10 mouse cellular contexts compared by ENCODE assay signal in genomic region chr10:127016488-127016887, GRCm38 (mm10). TPM values are rescaled to one million over a fixed set of nuclear protein-coding genes. Genes with fewer than 3 reads are reported as not detected.
DNase-seq lines count a peak whose midpoint lies in the region; ATAC-seq and TF ChIP-seq lines count a peak whose summit lies in the region.
"Had no signal": no experiment of that assay in that cellular context is flagged by ENCODE, and none has a peak within 500 bp of the region (broad histone marks: within the 10 kb centered on the region; RNA-seq: fewer than 3 reads in every experiment).

No protein-coding gene starts in this region.

- no peaks in the 10 kb centered on the region for H3K27me3 ChIP-seq in heart, postnatal 0 days (ENCODE audit: control insufficient read depth, insufficient read depth, low read length)
- H3K27me3 ChIP-seq in heart, embryonic 12.5 days (replicated peaks): no peaks in the 10 kb centered on the region
- no peaks in the 10 kb centered on the region for H3K27me3 ChIP-seq in CH12.LX (replicated peaks)
- H3K27me3 ChIP-seq in embryonic facial prominence, embryonic 11.5 days (ENCODE audit: control insufficient read depth, insufficient read depth, low read length): no peaks in the 10 kb centered on the region

- no peak for TF ChIP-seq EP300 in heart, postnatal 0 days (IDR thresholded peaks at IDR 0.05; ENCODE audit: low read depth)
- no peak for TF ChIP-seq EP300 in CH12.LX (IDR thresholded peaks at IDR 0.05; ENCODE audit: low read length)

- H3K36me3 ChIP-seq in heart, postnatal 0 days (replicated peaks; ENCODE audit: control insufficient read depth, insufficient read depth, low read length): peaks cover 4% of the 10 kb centered on the region; the same call in 1 of the 2 replicates
- peaks cover 20% of the 10 kb centered on the region; the same call in 1 of the 2 replicates for H3K36me3 ChIP-seq in heart, embryonic 12.5 days
- peaks cover 0 to 55% of the 10 kb centered on the region in 2 experiments for H3K36me3 ChIP-seq in CH12.LX (replicated peaks in 1 of 2; ENCODE audit: control insufficient read depth in 1 of 2, insufficient read depth in 1 of 2, low read length in 1 of 2)
- no peaks in the 10 kb centered on the region for H3K36me3 ChIP-seq in embryonic facial prominence, embryonic 11.5 days (replicated peaks; ENCODE audit: control insufficient read depth, insufficient read depth, low read depth, low read length)

- 51% methylated on average over 5 of the region's 5 CpGs for WGBS in heart, postnatal 0 days
- WGBS in heart, embryonic 12.5 days: 53% methylated on average over 5 of the region's 5 CpGs
- WGBS in embryonic facial prominence, embryonic 11.5 days: 52% methylated on average over 5 of the region's 5 CpGs

- dilution Hi-C loops in CH12.LX (cut with MboI; ENCODE audit: extremely low pct_ligation_motif_present, extremely low pct_unique_long_range_greater_than_20kb, low sequenced_read_pairs): no loop called here

- H3K79me2 ChIP-seq in CH12.LX (replicated peaks; ENCODE audit: control insufficient read depth, extremely low read depth, insufficient read depth, poor library complexity, severe bottlenecking): no peaks in the 10 kb centered on the region

- no peak for TF ChIP-seq POLR2A in CH12.LX (IDR thresholded peaks at IDR 0.05; ENCODE audit: low read depth, low read length)

- in situ Hi-C loops in CH12.LX (cut with MboI; ENCODE audit: low pct_ligation_motif_present, low pct_unique_long_range_greater_than_20kb, low sequenced_read_pairs): no loop called here

- no peak overlapping the region for H3K4me2 ChIP-seq in heart, postnatal 0 days (ENCODE audit: low read depth, low read length)
- H3K4me2 ChIP-seq in heart, embryonic 12.5 days: no peak overlapping the region
- H3K4me2 ChIP-seq in CH12.LX (ENCODE audit: insufficient read depth, low read depth, poor library complexity, severe bottlenecking): no peak overlapping the region
- no peak overlapping the region for H3K4me2 ChIP-seq in embryonic facial prominence, embryonic 11.5 days (ENCODE audit: low read depth, low read length)

- ATAC-seq in heart, postnatal 0 days (ENCODE audit: insufficient read depth, low read depth): peak; percentile 44; the same call in 1 of the 2 replicates
- no peak for ATAC-seq in heart, embryonic 12.5 days (ENCODE audit: insufficient number of reproducible peaks, low FRiP score)
- ATAC-seq in embryonic facial prominence, embryonic 11.5 days (replicated peaks; ENCODE audit: insufficient number of reproducible peaks, low FRiP score, low TSS enrichment, low read depth): no peak

- TF ChIP-seq CTCF in heart, postnatal 0 days (IDR thresholded peaks at IDR 0.05; ENCODE audit: low read depth): peak; percentile 42
- peak in 1 of 2 experiments; percentile 51; a peak in 2 of 4 replicates for TF ChIP-seq CTCF in CH12.LX (conservative IDR thresholded peaks at IDR 0.05 in 1 of 2, IDR thresholded peaks at IDR 0.05 in 1 of 2; ENCODE audit: low read depth in 2 of 2, low read length in 2 of 2)

- no peaks in the 10 kb centered on the region for H3K9me3 ChIP-seq in heart, postnatal 0 days (replicated peaks; ENCODE audit: control insufficient read depth, low read length)
- no peaks in the 10 kb centered on the region for H3K9me3 ChIP-seq in heart, embryonic 12.5 days (replicated peaks)
- H3K9me3 ChIP-seq in CH12.LX (replicated peaks; ENCODE audit: low read length): no peaks in the 10 kb centered on the region
- H3K9me3 ChIP-seq in embryonic facial prominence, embryonic 11.5 days (replicated peaks; ENCODE audit: control insufficient read depth, low read length): no peaks in the 10 kb centered on the region

- no peak overlapping the region for H3K9ac ChIP-seq in heart, postnatal 0 days (replicated peaks; ENCODE audit: low read depth, low read length)
- H3K9ac ChIP-seq in heart, embryonic 12.5 days: no peak overlapping the region
- no peak overlapping the region for H3K9ac ChIP-seq in CH12.LX (ENCODE audit: insufficient read depth, low read depth)
- no peak overlapping the region; the same call in 1 of the 2 replicates for H3K9ac ChIP-seq in embryonic facial prominence, embryonic 11.5 days (replicated peaks; ENCODE audit: low read length)

- H3K4me3 ChIP-seq in heart, postnatal 0 days (ENCODE audit: low read depth, low read length): no peak overlapping the region
- no peak overlapping the region for H3K4me3 ChIP-seq in heart, embryonic 12.5 days
- no peak overlapping the region for H3K4me3 ChIP-seq in CH12.LX (replicated peaks in 1 of 3; ENCODE audit: low read depth in 2 of 3, low read length in 2 of 3, poor library complexity in 1 of 3)
- H3K4me3 ChIP-seq in embryonic facial prominence, embryonic 11.5 days (ENCODE audit: low read depth, low read length): no peak overlapping the region

- DNase-seq in heart, postnatal 0 days (ENCODE audit: low spot score): no peak
- no peak for DNase-seq in CH12.LX (ENCODE audit: extremely low read depth)
- peak; percentile 49 for DNase-seq in embryonic facial prominence, embryonic 11.5 days (ENCODE audit: low spot score)
- peak; percentile 56 to 69 for DNase-seq in kidney, postnatal 25 days
- DNase-seq in neural tube, embryonic 10.5 days (ENCODE audit: extremely low spot score, low spot score): no peak
- DNase-seq in spleen, postnatal 10 days (ENCODE audit: low spot score in 2 of 2): no peak
- DNase-seq in layer of hippocampus, postnatal 10 days (ENCODE audit: low spot score in 2 of 2): no peak
- DNase-seq: adrenal gland, postnatal 36 days had no signal

- H3K4me1 ChIP-seq in heart, postnatal 0 days (ENCODE audit: control insufficient read depth, insufficient read depth): no peaks in the 10 kb centered on the region
- no peaks in the 10 kb centered on the region for H3K4me1 ChIP-seq in heart, embryonic 12.5 days (replicated peaks)
- H3K4me1 ChIP-seq in CH12.LX (ENCODE audit: control insufficient read depth in 1 of 2, insufficient read depth in 2 of 2): no peaks in the 10 kb centered on the region
- no peaks in the 10 kb centered on the region for H3K4me1 ChIP-seq in embryonic facial prominence, embryonic 11.5 days (ENCODE audit: control insufficient read depth, insufficient read depth, low read length)

- peak; percentile 55 for TF ChIP-seq RAD21 in CH12.LX (IDR thresholded peaks at IDR 0.05; ENCODE audit: low read depth, low read length)

- no peak overlapping the region for H3K27ac ChIP-seq in heart, postnatal 0 days (ENCODE audit: low read depth)
- no peak overlapping the region for H3K27ac ChIP-seq in heart, embryonic 12.5 days (ENCODE audit: poor library complexity, severe bottlenecking)
- H3K27ac ChIP-seq in CH12.LX (ENCODE audit: insufficient read depth, low read depth): no peak overlapping the region
- H3K27ac ChIP-seq in embryonic facial prominence, embryonic 11.5 days (replicated peaks; ENCODE audit: low read depth, low read length): no peak overlapping the region

RNA-seq across cellular contexts. Expression of gene Tsfm, which starts 14.2 kb away (rescaled TPM):
- total RNA-seq in heart, postnatal 0 days (2014; rRNA removed; ENCODE audit: low replicate concordance): 81.3 and 82.5 TPM in 2 replicates
- polyA plus RNA-seq in heart, postnatal 0 days (2015; fragmentation: Nextera tagmentation; extraction: Ambion mirVana): 94.6 and 96.8 TPM in 2 replicates
- polyA plus RNA-seq in heart, embryonic 12.5 days (2016; fragmentation: Nextera tagmentation; extraction: Ambion mirVana): 99.2 and 99.4 TPM in 2 replicates
- total RNA-seq in CH12.LX (2012; rRNA removed) (72.0 and 78.0 TPM in 2 replicates), CH12.LX (2014; rRNA removed) (88.9 and 93.9 TPM in 2 replicates)
- polyA plus RNA-seq in CH12.LX (2012; ENCODE audit: insufficient read length, low read depth): 53.0 and 53.2 TPM in 2 replicates
- 88.0 and 88.5 TPM in 2 replicates for polyA plus RNA-seq in embryonic facial prominence, embryonic 11.5 days (2014; fragmentation: Nextera tagmentation; extraction: Ambion mirVana)
- total RNA-seq in layer of hippocampus, postnatal 10 days (2021): 10 to 100 TPM; 31.4 to 36.3 TPM

RNA-seq across cellular contexts. Expression of gene Avil, which starts 16.0 kb away (rescaled TPM):
- 0.04 and 1.9 TPM in 2 replicates for total RNA-seq in heart, postnatal 0 days (2014; rRNA removed; ENCODE audit: low replicate concordance)
- polyA plus RNA-seq in heart, postnatal 0 days (2015; fragmentation: Nextera tagmentation; extraction: Ambion mirVana): 0.07 and 0.11 TPM in 2 replicates
- 0.19 and 0.22 TPM in 2 replicates for polyA plus RNA-seq in heart, embryonic 12.5 days (2016; fragmentation: Nextera tagmentation; extraction: Ambion mirVana)
- 2.1 and 2.7 TPM in 2 replicates for total RNA-seq in CH12.LX (2012; rRNA removed)
- total RNA-seq in CH12.LX (2014; rRNA removed): 8.2 and 9.9 TPM in 2 replicates
- polyA plus RNA-seq in CH12.LX (2012; ENCODE audit: insufficient read length, low read depth): 18.8 and 20.0 TPM in 2 replicates
- 0.39 and 0.42 TPM in 2 replicates for polyA plus RNA-seq in embryonic facial prominence, embryonic 11.5 days (2014; fragmentation: Nextera tagmentation; extraction: Ambion mirVana)
- under 1 TPM; 0.11 to 0.18 TPM for total RNA-seq in layer of hippocampus, postnatal 10 days (2021)

RNA-seq across cellular contexts. Expression of gene Mettl1, which starts 24.7 kb away (rescaled TPM):
- 9.2 and 16.2 TPM in 2 replicates for total RNA-seq in heart, postnatal 0 days (2014; rRNA removed; ENCODE audit: low replicate concordance)
- polyA plus RNA-seq in heart, postnatal 0 days (2015; fragmentation: Nextera tagmentation; extraction: Ambion mirVana): 19.6 and 20.6 TPM in 2 replicates
- polyA plus RNA-seq in heart, embryonic 12.5 days (2016; fragmentation: Nextera tagmentation; extraction: Ambion mirVana): 37.0 and 37.1 TPM in 2 replicates
- total RNA-seq in CH12.LX (2012; rRNA removed) (28.4 and 32.7 TPM in 2 replicates), CH12.LX (2014; rRNA removed) (19.6 and 21.6 TPM in 2 replicates)
- 44.0 and 49.4 TPM in 2 replicates for polyA plus RNA-seq in CH12.LX (2012; ENCODE audit: insufficient read length, low read depth)
- polyA plus RNA-seq in embryonic facial prominence, embryonic 11.5 days (2014; fragmentation: Nextera tagmentation; extraction: Ambion mirVana): 42.7 and 44.8 TPM in 2 replicates
- 10 to 100 TPM; 12.6 to 14.0 TPM for total RNA-seq in layer of hippocampus, postnatal 10 days (2021)

RNA-seq across cellular contexts. Expression of gene Eef1akmt3, which starts 24.8 kb away (rescaled TPM):
- total RNA-seq in heart, postnatal 0 days (2014; rRNA removed; ENCODE audit: low replicate concordance): not detected in 2 replicates
- 0.04 and 0.18 TPM in 2 replicates for polyA plus RNA-seq in heart, postnatal 0 days (2015; fragmentation: Nextera tagmentation; extraction: Ambion mirVana)
- polyA plus RNA-seq in heart, embryonic 12.5 days (2016; fragmentation: Nextera tagmentation; extraction: Ambion mirVana): 0.14 and 0.18 TPM in 2 replicates
- total RNA-seq in CH12.LX (2012; rRNA removed) (0.76 and 0.98 TPM in 2 replicates), CH12.LX (2014; rRNA removed) (0.62 and 0.78 TPM in 2 replicates)
- 1.1 and 1.2 TPM in 2 replicates for polyA plus RNA-seq in CH12.LX (2012; ENCODE audit: insufficient read length, low read depth)
- 0.07 and 0.29 TPM in 2 replicates for polyA plus RNA-seq in embryonic facial prominence, embryonic 11.5 days (2014; fragmentation: Nextera tagmentation; extraction: Ambion mirVana)
- under 1 TPM; 0.27 to 0.34 TPM for total RNA-seq in layer of hippocampus, postnatal 10 days (2021)

RNA-seq across cellular contexts. Expression of gene Cyp27b1, which starts 31.6 kb away (rescaled TPM):
- not detected in 2 replicates for total RNA-seq in heart, postnatal 0 days (2014; rRNA removed; ENCODE audit: low replicate concordance)
- 0.04 and 0.08 TPM in 2 replicates for polyA plus RNA-seq in heart, postnatal 0 days (2015; fragmentation: Nextera tagmentation; extraction: Ambion mirVana)
- polyA plus RNA-seq in heart, embryonic 12.5 days (2016; fragmentation: Nextera tagmentation; extraction: Ambion mirVana): 0.18 TPM in 1 of 2 replicates, not detected in the other
- 0.34 and 0.42 TPM in 2 replicates for total RNA-seq in CH12.LX (2012; rRNA removed)
- total RNA-seq in CH12.LX (2014; rRNA removed): 0.32 TPM in 2 replicates
- 0.89 and 1.4 TPM in 2 replicates for polyA plus RNA-seq in CH12.LX (2012; ENCODE audit: insufficient read length, low read depth)
- polyA plus RNA-seq in embryonic facial prominence, embryonic 11.5 days (2014; fragmentation: Nextera tagmentation; extraction: Ambion mirVana): not detected in 2 replicates
- total RNA-seq in layer of hippocampus, postnatal 10 days (2021): under 1 TPM; 0.45 to 0.75 TPM
- total RNA-seq: neutrophil, adult 5-6 weeks had no signal

Comparison
In these comparisons a context has a peak if more than half of its experiments do, and no peak if none do; other contexts are left out.
1. DNase-seq: peak in embryonic facial prominence, embryonic 11.5 days (single experiment) and kidney, postnatal 25 days (2 of 2); none in heart, postnatal 0 days (single experiment), CH12.LX (single experiment), neural tube, embryonic 10.5 days (single experiment), spleen, postnatal 10 days (0 of 2) and layer of hippocampus, postnatal 10 days (0 of 2).
2. RNA of gene Avil, which starts 16.0 kb away (polyA plus RNA-seq): 18.8 to 20.0 TPM in CH12.LX; 0.39 to 0.42 TPM in embryonic facial prominence, embryonic 11.5 days, 0.19 to 0.22 TPM in heart, embryonic 12.5 days and 0.07 to 0.11 TPM in heart, postnatal 0 days; every median in the first group is over 10 times any median in the second.